Mouse (Mus musculus) E14TG2a.4 (cell line): ENCODE measurements around the gene Zfp691.

Source experiments
- CTCF ChIP-seq: conservative IDR thresholded peaks from 2 replicates; pipeline ENCODE4 v1.5.1; 2014; ENCODE audit warnings: low read length
- POU5F1 ChIP-seq: IDR thresholded peaks from 2 replicates; pipeline ENCODE4 v1.6.1; 2014; ENCODE audit warnings: low read length, borderline replicate concordance

GRCm38 (mm10) chr4:119141191-119141590 is 32.8 kb downstream of the Zfp691 start:
- TF ChIP-seq POU5F1 (no peak), CTCF (no peak)
